Mouse (Mus musculus): ENCODE results near the gene Gtf2h3. TPM values are rescaled to one million over a fixed set of nuclear protein-coding genes. Genes with fewer than 3 reads are reported as not detected.
"Not testable (repeated sequence)": the region's sequence is repeated elsewhere in the genome, so short reads cannot be mapped to it uniquely, and the experiment has no call there.

Gene Gtf2h3
- polyA plus RNA-seq, 1 experiment from 2014 or later: 54.4 TPM

DNA sequence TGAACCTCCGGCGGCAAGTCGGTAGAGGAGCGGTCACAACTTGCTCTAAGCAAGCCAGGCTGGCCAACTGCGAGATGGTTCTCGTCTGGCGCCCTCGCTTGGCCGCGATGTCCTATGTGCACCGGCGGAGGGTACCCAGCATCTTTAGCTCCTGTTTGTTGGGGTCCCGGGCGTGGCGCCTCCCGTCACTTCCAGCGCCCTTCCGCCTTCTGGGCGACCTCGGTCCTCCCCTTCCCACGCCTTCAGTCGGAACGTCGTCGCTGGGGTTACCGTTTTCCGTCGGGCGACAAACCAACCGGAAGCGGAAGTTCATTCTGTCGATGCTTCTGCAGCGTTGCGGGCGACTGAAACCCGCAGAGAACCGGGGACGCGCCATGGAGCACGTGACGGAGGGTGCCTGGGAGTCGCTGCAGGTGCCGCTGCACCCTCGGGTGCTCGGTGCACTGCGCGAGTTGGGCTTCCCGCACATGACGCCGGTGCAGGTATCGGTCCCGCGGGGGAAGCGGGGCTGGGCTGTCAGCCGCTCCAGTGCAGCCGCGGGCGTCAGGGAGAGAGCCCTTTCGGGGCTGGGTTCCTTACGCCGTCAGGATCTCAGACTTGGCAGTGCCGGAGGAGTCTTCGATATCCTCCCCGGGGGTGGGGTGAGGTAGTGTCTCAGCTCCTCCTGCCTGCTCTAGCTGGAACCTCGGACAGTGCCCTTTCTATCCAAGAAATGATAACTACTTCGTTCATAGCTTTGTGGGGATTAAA is 26.2 kb upstream of the Gtf2h3 start, which contains the start of gene Ddx55:
Gene Ddx55, plus strand, starts transcription at position 307 of the 750 bp plus-strand sequence.
- H3K4me1 ChIP-seq (replicated peaks; ENCODE audit: control insufficient read depth, insufficient read depth, low read length): peaks cover 11% of the 10 kb centered on the region
- peak within 1 kb of the TSS; percentile 85 for H3K9ac ChIP-seq (ENCODE audit: low read length)
- peak within 1 kb of the TSS; percentile 87 for H3K27ac ChIP-seq (ENCODE audit: low read length)
- peaks cover 30% of the 10 kb centered on the region for H3K36me3 ChIP-seq (ENCODE audit: control insufficient read depth, insufficient read depth, low read length)
- H3K27me3 ChIP-seq (ENCODE audit: control insufficient read depth, insufficient read depth, low read depth, low read length): no peaks in the 10 kb centered on the region
- whole genome bisulfite sequencing: under 1% methylated on average over 62 of the region's 66 CpGs
- H3K4me2 ChIP-seq (ENCODE audit: low read depth, low read length): peak within 1 kb of the TSS; percentile 74
- H3K9me3 ChIP-seq (ENCODE audit: control insufficient read depth, low read length): no peaks in the 10 kb centered on the region
- H3K4me3 ChIP-seq (ENCODE audit: low read length): peak within 1 kb of the TSS; percentile 97
- peak; percentile 89 for ATAC-seq (ENCODE audit: low read depth)

- H3K9me3 ChIP-seq (ENCODE audit: control insufficient read depth, low read length): no peaks in the 10 kb centered on the region
- no peak overlapping the region for H3K9ac ChIP-seq (ENCODE audit: low read length)
- no peak overlapping the region for H3K27ac ChIP-seq (ENCODE audit: low read length)
- ATAC-seq (ENCODE audit: low read depth): no peak
- WGBS: 62% methylated on average over 6 of the region's 6 CpGs
- H3K4me3 ChIP-seq (ENCODE audit: low read length): peak overlapping the region; percentile 97
- peaks cover 11% of the 10 kb centered on the region for H3K4me1 ChIP-seq (replicated peaks; ENCODE audit: control insufficient read depth, insufficient read depth, low read length)
- peak overlapping the region; percentile 74 for H3K4me2 ChIP-seq (ENCODE audit: low read depth, low read length)
- peaks cover 30% of the 10 kb centered on the region for H3K36me3 ChIP-seq (ENCODE audit: control insufficient read depth, insufficient read depth, low read length)
- H3K27me3 ChIP-seq (ENCODE audit: control insufficient read depth, insufficient read depth, low read depth, low read length): no peaks in the 10 kb centered on the region
These were observed 25.3 kb upstream of the Gtf2h3 start for GRCm38 (mm10) chr5:124553607-124554006.

GRCm38 (mm10) chr5:124555145-124555544 is 23.8 kb upstream of the Gtf2h3 start:
- Histone ChIP-seq H3K4me1 (replicated peaks; ENCODE audit: control insufficient read depth, insufficient read depth, low read length) (peaks cover 11% of the 10 kb centered on the region), H3K27ac (ENCODE audit: low read length) (no peak overlapping the region), H3K9ac (ENCODE audit: low read length) (no peak overlapping the region), H3K9me3 (ENCODE audit: control insufficient read depth, low read length) (no peaks in the 10 kb centered on the region), H3K4me3 (ENCODE audit: low read length) (no peak overlapping the region), H3K36me3 (ENCODE audit: control insufficient read depth, insufficient read depth, low read length) (peaks cover 38% of the 10 kb centered on the region), H3K4me2 (ENCODE audit: low read depth, low read length) (no peak overlapping the region), H3K27me3 (ENCODE audit: control insufficient read depth, insufficient read depth, low read depth, low read length) (no peaks in the 10 kb centered on the region)
- no peak for ATAC-seq (ENCODE audit: low read depth)
- 74% methylated on average over 1 of the region's 1 CpGs for WGBS

DNA sequence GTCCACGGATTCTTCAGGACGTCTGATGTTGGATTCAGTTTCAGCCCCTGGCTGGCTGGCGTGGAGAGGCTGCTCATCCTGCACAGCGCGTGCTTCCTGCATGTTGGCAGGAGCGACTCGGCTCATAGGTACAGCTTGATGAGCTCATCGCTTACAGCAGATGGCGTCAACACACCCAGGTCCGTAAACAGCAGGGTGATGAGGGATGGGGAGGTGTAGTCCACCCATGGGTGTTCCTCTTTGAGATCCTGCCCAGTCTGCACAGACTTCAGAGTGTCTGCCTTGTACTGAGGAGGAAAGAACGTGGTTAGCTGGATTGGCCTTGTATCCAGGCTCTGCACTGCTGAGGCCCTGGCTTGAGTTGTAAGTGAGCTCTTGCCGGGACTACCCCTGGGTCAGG is 7.9 kb upstream of the Gtf2h3 start:
- no peaks in the 10 kb centered on the region for H3K9me3 ChIP-seq (ENCODE audit: control insufficient read depth, low read length)
- no peak for ATAC-seq (ENCODE audit: low read depth)
- H3K27ac ChIP-seq (ENCODE audit: low read length): no peak overlapping the region
- peaks cover 63% of the 10 kb centered on the region for H3K36me3 ChIP-seq (ENCODE audit: control insufficient read depth, insufficient read depth, low read length)
- no peaks in the 10 kb centered on the region for H3K4me1 ChIP-seq (replicated peaks; ENCODE audit: control insufficient read depth, insufficient read depth, low read length)
- no peak overlapping the region for H3K4me2 ChIP-seq (ENCODE audit: low read depth, low read length)
- 75% methylated on average over 12 of the region's 12 CpGs for WGBS
- no peaks in the 10 kb centered on the region for H3K27me3 ChIP-seq (ENCODE audit: control insufficient read depth, insufficient read depth, low read depth, low read length)
- H3K9ac ChIP-seq (ENCODE audit: low read length): no peak overlapping the region
- no peak overlapping the region for H3K4me3 ChIP-seq (ENCODE audit: low read length)

GRCm38 (mm10) chr5:124575467-124575866 is 3.5 kb upstream of the Gtf2h3 start:
- WGBS: 73% methylated on average over 7 of the region's 7 CpGs
- Histone ChIP-seq H3K9me3 (ENCODE audit: control insufficient read depth, low read length) (no peaks in the 10 kb centered on the region), H3K9ac (ENCODE audit: low read length) (no peak overlapping the region), H3K27ac (ENCODE audit: low read length) (no peak overlapping the region), H3K27me3 (ENCODE audit: control insufficient read depth, insufficient read depth, low read depth, low read length) (no peaks in the 10 kb centered on the region), H3K4me2 (ENCODE audit: low read depth, low read length) (no peak overlapping the region), H3K4me1 (replicated peaks; ENCODE audit: control insufficient read depth, insufficient read depth, low read length) (peaks cover 13% of the 10 kb centered on the region; the same call in 1 of the 2 replicates), H3K36me3 (ENCODE audit: control insufficient read depth, insufficient read depth, low read length) (peaks cover 36% of the 10 kb centered on the region), H3K4me3 (ENCODE audit: low read length) (no peak overlapping the region)
- ATAC-seq (ENCODE audit: low read depth): no peak

GRCm38 (mm10) chr5:124582515-124582914 is 3.6 kb downstream of the Gtf2h3 start:
- 59% methylated on average over 5 of the region's 5 CpGs for WGBS
- peak; percentile 76 for ATAC-seq (ENCODE audit: low read depth)

GRCm38 (mm10) chr5:124592768-124593167 is 13.8 kb downstream of the Gtf2h3 start:
- no peak overlapping the region for H3K27ac ChIP-seq (ENCODE audit: low read length)
- no peak overlapping the region for H3K4me2 ChIP-seq (ENCODE audit: low read depth, low read length)
- H3K9me3 ChIP-seq (ENCODE audit: control insufficient read depth, low read length): no peaks in the 10 kb centered on the region
- H3K9ac ChIP-seq (ENCODE audit: low read length): no peak overlapping the region
- H3K27me3 ChIP-seq (ENCODE audit: control insufficient read depth, insufficient read depth, low read depth, low read length): no peaks in the 10 kb centered on the region
- peaks cover 28% of the 10 kb centered on the region for H3K36me3 ChIP-seq (ENCODE audit: control insufficient read depth, insufficient read depth, low read length)
- H3K4me3 ChIP-seq (ENCODE audit: low read length): no peak overlapping the region
- 95% methylated on average over 3 of the region's 3 CpGs for WGBS
- no peaks in the 10 kb centered on the region for H3K4me1 ChIP-seq (replicated peaks; ENCODE audit: control insufficient read depth, insufficient read depth, low read length)
- no peak for ATAC-seq (ENCODE audit: low read depth)

More at GRCm38 (mm10) chr5:124582515-124582914, 3.6 kb downstream of the Gtf2h3 start:
- H3K9ac ChIP-seq (ENCODE audit: low read length): no peak overlapping the region
- H3K9me3 ChIP-seq (ENCODE audit: control insufficient read depth, low read length): no peaks in the 10 kb centered on the region
- H3K4me2 ChIP-seq (ENCODE audit: low read depth, low read length): no peak overlapping the region
- H3K27me3 ChIP-seq (ENCODE audit: control insufficient read depth, insufficient read depth, low read depth, low read length): no peaks in the 10 kb centered on the region
- no peak overlapping the region for H3K4me3 ChIP-seq (ENCODE audit: low read length)
- no peak overlapping the region for H3K27ac ChIP-seq (ENCODE audit: low read length)
- peaks cover 20% of the 10 kb centered on the region; the same call in 1 of the 2 replicates for H3K4me1 ChIP-seq (replicated peaks; ENCODE audit: control insufficient read depth, insufficient read depth, low read length)
- peaks cover 4% of the 10 kb centered on the region; the same call in 1 of the 2 replicates for H3K36me3 ChIP-seq (ENCODE audit: control insufficient read depth, insufficient read depth, low read length)

- 6% methylated on average over 30 of the region's 30 CpGs for WGBS
- Histone ChIP-seq H3K9me3 (ENCODE audit: control insufficient read depth, low read length) (no peaks in the 10 kb centered on the region), H3K4me2 (ENCODE audit: low read depth, low read length) (peak overlapping the region; percentile 93), H3K36me3 (ENCODE audit: control insufficient read depth, insufficient read depth, low read length) (peaks cover 5% of the 10 kb centered on the region), H3K9ac (ENCODE audit: low read length) (peak overlapping the region; percentile 80), H3K4me3 (ENCODE audit: low read length) (peak overlapping the region; percentile 90), H3K27ac (ENCODE audit: low read length) (no peak overlapping the region; the same call in 1 of the 2 replicates), H3K27me3 (ENCODE audit: control insufficient read depth, insufficient read depth, low read depth, low read length) (no peaks in the 10 kb centered on the region), H3K4me1 (replicated peaks; ENCODE audit: control insufficient read depth, insufficient read depth, low read length) (peaks cover 7% of the 10 kb centered on the region; the same call in 1 of the 2 replicates)
- ATAC-seq (ENCODE audit: low read depth): peak; percentile 100
These were observed 19.6 kb downstream of the Gtf2h3 start for GRCm38 (mm10) chr5:124598224-124599174.

GRCm38 (mm10) chr5:124599726-124600125 is 20.8 kb downstream of the Gtf2h3 start:
- H3K9me3 ChIP-seq (ENCODE audit: control insufficient read depth, low read length); ATAC-seq (ENCODE audit: low read depth): not testable (repeated sequence)
- 45% methylated on average over 8 of the region's 8 CpGs for WGBS

More at GRCm38 (mm10) chr5:124599726-124600125, 20.8 kb downstream of the Gtf2h3 start:
- H3K4me3 ChIP-seq (ENCODE audit: low read length); H3K27me3 ChIP-seq (ENCODE audit: control insufficient read depth, insufficient read depth, low read depth, low read length); H3K4me2 ChIP-seq (ENCODE audit: low read depth, low read length); H3K4me1 ChIP-seq (replicated peaks; ENCODE audit: control insufficient read depth, insufficient read depth, low read length); H3K9ac ChIP-seq (ENCODE audit: low read length); H3K36me3 ChIP-seq (ENCODE audit: control insufficient read depth, insufficient read depth, low read length); H3K27ac ChIP-seq (ENCODE audit: low read length): not testable (repeated sequence)
